Mouse (Mus musculus): Measurements from ENCODE around the gene Rtl6.

Rtl6 gene

GRCm38 (mm10) chr15:84536611-84537010 lies 21.0 kb downstream of the Rtl6 start:
- no peak for DNase-seq

GRCm38 (mm10) chr15:84535953-84536352 lies 21.7 kb downstream of the Rtl6 start:
- DNase-seq: no peak

DNA sequence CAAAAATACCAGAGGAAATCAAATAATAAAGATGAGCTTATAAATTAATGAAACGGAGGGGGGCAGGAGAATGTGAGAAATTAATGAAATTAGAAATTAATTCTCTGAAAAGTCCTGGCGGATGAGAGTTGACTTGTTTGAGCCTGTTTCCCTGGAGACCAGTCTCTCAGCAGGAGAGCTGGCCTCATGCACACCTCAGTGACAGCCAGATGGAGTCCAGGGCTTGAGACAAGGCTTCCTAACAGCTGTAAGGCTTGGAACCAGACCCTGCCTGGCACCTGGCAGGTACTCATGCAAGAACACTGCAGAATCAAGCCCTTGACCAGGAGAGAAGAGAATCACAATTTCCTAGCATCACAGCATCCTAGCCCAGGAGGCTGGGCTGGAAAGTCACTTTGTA lies 25.4 kb downstream of the Rtl6 start:
- no peak for DNase-seq

GRCm38 (mm10) chr15:84531535-84531934 lies 26.1 kb downstream of the Rtl6 start:
- DNase-seq: no peak

- no peak for DNase-seq
Observed at GRCm38 (mm10) chr15:84526921-84527320, 30.7 kb downstream of the Rtl6 start.

DNA sequence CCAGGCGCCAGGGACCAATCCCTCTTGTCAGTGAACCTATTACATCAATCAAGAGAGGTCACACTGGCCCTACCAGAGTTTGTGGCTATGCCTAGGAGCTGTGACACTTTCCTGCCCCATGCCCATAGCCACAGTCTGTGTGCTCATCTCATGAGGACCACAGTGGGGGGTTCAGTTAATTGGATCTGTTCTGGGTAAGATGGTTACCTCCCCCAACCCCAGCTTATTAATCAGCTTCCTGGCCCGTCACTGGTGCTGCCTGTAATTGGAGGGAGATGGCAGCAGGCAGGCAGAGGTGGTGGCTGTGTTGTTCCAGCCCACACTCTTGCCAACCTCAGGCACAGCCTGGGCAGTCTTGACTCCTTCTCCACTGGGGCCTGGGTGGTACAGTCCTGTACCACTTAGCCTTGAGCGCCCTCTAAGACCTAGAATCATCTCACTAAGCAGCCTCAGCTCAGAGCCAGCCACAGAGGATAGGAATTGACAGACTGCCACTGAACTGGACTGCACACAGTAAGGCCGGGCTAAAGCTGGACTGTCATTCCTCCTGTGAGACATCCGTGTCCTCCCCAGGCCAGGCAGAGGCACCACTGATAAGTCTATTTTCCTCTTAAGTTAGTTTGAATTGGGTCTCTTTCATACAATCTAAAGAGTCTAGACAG lies 32.3 kb downstream of the Rtl6 start:
- no peak for DNase-seq

GRCm38 (mm10) chr15:84522953-84523689 lies 34.5 kb downstream of the Rtl6 start:
- no peak for DNase-seq

DNA sequence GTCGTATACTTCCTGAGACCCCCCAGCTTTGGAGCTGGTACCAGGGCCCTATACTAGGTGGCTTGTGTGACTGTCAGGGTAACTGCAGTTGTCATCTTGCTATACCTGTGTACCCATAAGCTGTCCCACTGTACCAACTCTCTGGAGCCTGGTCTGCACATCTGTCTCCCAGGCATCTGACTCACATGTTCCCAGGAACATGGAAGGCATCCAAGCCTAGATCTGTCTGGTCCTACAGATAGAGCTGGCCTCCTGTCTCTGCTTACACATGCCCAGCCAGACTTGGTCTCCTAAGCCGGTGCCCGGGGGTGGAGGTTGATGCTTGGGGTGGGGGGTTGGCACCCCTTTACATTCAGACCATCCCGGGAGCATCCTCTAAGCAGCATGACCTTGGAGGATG lies 36.1 kb downstream of the Rtl6 start:
- DNase-seq: no peak

DNA sequence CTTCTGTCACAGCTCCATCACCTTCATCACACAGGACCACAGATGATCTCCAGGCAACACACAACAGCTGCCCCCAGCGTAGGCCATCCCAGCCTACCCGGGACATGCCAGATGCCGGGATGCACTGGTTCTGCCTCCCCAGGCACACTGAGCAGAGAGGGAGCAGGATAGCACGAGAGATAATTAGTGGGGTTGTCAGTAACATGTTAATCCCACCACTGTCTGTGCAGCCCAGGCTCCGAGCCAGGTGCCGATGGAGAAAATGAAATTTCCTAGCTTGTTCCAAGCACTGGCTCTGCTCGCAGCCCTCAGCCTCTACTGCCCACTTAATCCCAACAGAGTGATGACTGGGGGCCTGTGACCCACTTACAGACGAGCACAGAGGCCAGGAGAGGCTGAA lies 39.1 kb downstream of the Rtl6 start:
- no peak for DNase-seq

DNA sequence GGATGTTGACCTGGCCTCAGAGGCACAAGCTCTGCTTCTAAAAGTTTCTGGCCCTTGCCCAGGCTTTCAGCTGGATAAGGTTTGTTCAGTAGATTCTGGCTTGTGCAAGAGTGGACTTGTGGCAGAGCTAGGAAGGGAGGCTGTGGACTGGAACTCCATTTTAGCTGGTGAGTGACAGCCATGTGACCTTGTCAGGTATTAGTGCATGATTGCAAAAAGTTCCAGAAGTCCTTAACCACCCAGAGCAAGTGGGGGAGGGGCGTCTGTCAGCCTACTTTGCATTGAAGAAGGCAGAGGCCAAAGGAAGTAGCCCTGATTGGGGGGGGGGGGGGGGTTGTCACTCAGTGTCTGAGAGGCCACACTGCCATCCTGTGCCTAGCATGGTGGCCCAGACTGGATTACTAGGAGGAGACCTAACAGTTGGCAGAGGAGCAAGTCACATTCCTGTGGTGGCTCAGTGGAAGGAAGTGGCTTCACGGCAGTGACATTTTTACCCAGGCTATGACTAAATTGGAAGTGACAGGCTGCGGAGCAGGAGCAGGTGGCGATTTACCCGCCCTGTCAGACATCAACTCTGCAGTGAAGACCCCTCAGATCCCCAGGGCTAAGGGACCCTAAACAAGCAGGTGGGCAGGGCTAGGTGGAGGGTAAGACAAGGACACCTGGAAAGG lies 44.9 kb downstream of the Rtl6 start:
- no peak for DNase-seq

DNA sequence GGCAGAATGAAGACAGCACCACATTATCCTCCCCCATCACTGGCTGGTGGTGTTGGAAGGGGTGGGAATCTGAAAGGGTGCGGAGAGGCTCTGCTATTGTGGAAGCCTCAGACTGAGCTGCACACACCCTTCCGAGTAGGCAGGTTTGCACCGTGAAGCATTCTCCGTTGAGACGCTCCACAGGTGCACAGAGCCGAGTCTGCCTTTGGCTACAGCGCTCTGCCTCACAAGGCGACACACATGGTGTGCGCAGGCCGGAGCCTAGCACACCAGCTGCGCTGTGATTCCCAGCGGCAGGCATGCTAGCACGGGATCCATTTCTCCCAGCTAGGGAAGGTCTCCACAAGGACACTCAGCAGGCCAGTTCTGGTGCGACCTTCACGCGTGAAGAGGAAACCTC lies 47.6 kb downstream of the Rtl6 start:
- no peak for DNase-seq

GRCm38 (mm10) chr15:84509161-84509560 lies 48.5 kb downstream of the Rtl6 start:
- DNase-seq: no peak

GRCm38 (mm10) chr15:84506026-84506425 lies 51.6 kb downstream of the Rtl6 start:
- DNase-seq: no peak

DNA sequence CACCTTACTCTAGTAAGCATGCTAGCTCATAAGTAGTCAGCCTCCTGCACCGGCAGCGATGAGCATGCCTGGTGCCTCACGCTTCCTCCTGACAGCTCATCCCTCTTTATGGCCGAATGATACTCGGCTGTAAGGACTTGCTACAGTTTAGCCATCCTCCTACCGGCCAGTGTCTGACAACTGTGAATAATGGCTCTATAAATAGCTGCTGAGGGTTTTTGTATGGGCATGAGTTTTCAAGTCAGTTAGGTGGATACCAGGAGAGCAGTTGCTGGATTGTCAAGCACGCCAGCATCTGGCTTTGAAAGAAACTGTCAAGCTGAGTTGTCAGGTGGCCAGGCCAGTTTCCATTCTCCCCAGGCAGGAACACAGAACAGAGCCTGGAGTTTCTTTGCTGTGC lies 52.7 kb downstream of the Rtl6 start:
- DNase-seq: no peak

All from heart, adult 11 months (tissue).